Mouse (Mus musculus): ENCODE data around the gene Dnajb3. TPM values are rescaled to one million over a fixed set of nuclear protein-coding genes. Genes with fewer than 3 reads are reported as not detected.
"Not testable (repeated sequence)": the region's sequence is repeated elsewhere in the genome, so short reads cannot be mapped to it uniquely, and the experiment has no call there.

Gene Dnajb3
- polyA plus RNA-seq, 1 experiment from 2014 or later, result 7.7 TPM

DNA sequence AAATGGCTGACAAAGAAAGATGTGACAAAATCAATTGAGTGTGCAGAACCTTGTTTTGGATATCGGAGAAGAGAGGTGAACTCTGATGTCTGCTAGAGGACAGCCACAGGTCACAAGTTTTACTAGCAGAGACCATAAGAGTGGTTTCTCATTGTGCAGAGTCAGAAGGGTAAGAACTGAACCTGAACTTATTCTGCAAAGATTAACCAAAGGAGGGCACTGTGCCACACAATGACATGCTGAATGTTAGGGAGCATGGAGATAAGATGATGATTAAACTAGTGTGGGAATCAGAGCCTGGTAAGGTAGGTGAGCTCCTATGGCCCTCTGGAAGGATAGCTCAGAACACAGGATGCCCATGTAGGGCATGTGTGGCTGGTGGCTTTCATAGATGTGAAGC lies 9.9 kb downstream of the Dnajb3 start:
- Histone ChIP-seq H3K9ac (ENCODE audit: low read depth, low read length) (no peak overlapping the region), H3K4me3 (ENCODE audit: low read depth, low read length) (no peak overlapping the region), H3K27me3 (ENCODE audit: control insufficient read depth, insufficient read depth, low read depth, low read length) (no peaks in the 10 kb centered on the region), H3K36me3 (ENCODE audit: control insufficient read depth, insufficient read depth) (no peaks in the 10 kb centered on the region), H3K4me1 (ENCODE audit: control insufficient read depth, low read depth, low read length) (no peaks in the 10 kb centered on the region), H3K9me3 (replicated peaks; ENCODE audit: control insufficient read depth, low read length) (no peaks in the 10 kb centered on the region), H3K27ac (ENCODE audit: low read length) (no peak overlapping the region), H3K4me2 (ENCODE audit: low read depth, low read length) (no peak overlapping the region)
- ATAC-seq (ENCODE audit: low read depth), result no peak
- 70% methylated on average over 1 of the region's 1 CpGs for WGBS (ENCODE audit: insufficient replicate concordance)

DNA sequence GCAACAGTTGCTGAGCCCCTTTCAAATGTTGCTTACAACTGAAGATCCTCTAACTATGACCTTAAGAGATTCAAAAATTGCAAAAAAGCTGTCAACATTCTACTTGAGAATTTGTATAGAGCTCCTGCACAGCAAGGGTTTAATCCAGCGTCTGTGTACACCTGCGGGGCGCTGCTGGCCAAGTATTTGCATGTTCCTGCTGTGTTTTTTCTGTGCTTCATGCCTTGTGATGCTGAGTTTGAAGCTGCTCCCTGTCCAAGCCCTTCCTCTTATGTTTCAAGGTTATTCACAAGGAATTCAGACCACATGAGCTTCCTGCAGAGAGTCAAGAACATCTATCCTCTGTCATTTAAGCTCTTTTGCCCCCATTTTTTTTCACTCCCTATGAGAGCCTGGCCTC lies 13.4 kb downstream of the Dnajb3 start:
- Histone ChIP-seq H3K9ac (ENCODE audit: low read depth, low read length) (no peak overlapping the region), H3K27ac (ENCODE audit: low read length) (no peak overlapping the region), H3K9me3 (replicated peaks; ENCODE audit: control insufficient read depth, low read length) (no peaks in the 10 kb centered on the region), H3K27me3 (ENCODE audit: control insufficient read depth, insufficient read depth, low read depth, low read length) (no peaks in the 10 kb centered on the region), H3K4me2 (ENCODE audit: low read depth, low read length) (no peak overlapping the region), H3K4me1 (ENCODE audit: control insufficient read depth, low read depth, low read length) (no peaks in the 10 kb centered on the region), H3K4me3 (ENCODE audit: low read depth, low read length) (no peak overlapping the region), H3K36me3 (ENCODE audit: control insufficient read depth, insufficient read depth) (no peaks in the 10 kb centered on the region)
- WGBS (ENCODE audit: insufficient replicate concordance), result 53% methylated on average over 3 of the region's 3 CpGs
- no peak for ATAC-seq (ENCODE audit: low read depth)

DNA sequence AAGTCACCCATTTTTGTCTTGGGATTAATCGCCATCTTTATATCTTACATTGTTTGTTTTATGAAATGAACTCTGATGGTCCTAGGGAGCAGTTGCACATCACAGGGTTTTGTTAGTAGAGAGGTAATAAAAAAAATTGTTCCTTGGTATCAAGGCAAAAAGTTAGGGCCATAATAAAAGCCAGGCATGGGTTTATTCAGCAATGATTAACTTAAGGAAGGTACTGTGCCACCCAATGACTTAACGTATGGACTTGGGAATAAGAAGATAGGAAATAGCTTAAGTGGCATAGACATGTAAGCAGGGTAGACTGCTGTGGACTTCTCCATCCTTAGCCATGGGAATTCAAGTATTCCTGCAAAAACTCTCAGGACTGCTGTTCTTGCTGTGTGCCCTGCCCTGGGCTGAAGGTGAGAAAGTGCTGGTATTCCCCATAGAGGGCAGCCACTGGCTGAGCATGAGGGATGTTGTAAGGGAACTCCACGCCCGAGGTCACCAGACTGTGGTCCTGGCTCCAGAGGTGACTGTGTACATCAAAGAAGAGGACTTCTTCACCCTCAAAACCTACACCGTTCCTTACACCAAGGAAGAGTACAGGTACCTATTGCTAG lies 19.2 kb downstream of the Dnajb3 start:
- no peak for ATAC-seq (ENCODE audit: low read depth)
- Histone ChIP-seq H3K9ac (ENCODE audit: low read depth, low read length) (no peak overlapping the region), H3K27me3 (ENCODE audit: control insufficient read depth, insufficient read depth, low read depth, low read length) (no peaks in the 10 kb centered on the region), H3K27ac (ENCODE audit: low read length) (no peak overlapping the region), H3K4me3 (ENCODE audit: low read depth, low read length) (no peak overlapping the region), H3K9me3 (replicated peaks; ENCODE audit: control insufficient read depth, low read length) (no peaks in the 10 kb centered on the region), H3K4me2 (ENCODE audit: low read depth, low read length) (no peak overlapping the region), H3K4me1 (ENCODE audit: control insufficient read depth, low read depth, low read length) (no peaks in the 10 kb centered on the region), H3K36me3 (ENCODE audit: control insufficient read depth, insufficient read depth) (no peaks in the 10 kb centered on the region)
- 62% methylated on average over 5 of the region's 5 CpGs for WGBS (ENCODE audit: insufficient replicate concordance)

DNA sequence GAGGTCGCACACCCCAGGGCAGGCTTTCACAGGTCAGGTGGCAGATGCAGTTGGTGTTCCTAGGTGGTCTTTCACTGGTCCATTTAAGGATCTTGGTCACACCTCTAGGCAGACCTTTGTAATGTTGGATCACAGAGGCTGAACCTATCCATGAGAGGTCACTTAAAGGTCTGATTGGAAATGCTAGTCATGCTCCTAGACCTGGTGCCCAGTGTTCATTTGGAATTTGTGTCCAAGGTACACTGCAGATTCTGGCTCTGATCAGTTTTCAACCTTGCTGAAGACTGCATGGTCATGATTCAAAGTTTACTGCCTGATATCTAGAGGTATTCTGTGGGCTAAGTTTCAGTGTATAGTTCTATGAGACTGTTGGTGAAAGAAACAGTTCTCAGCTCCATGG lies 25.9 kb downstream of the Dnajb3 start:
- no peak overlapping the region for H3K9ac ChIP-seq (ENCODE audit: low read depth, low read length)

DNA sequence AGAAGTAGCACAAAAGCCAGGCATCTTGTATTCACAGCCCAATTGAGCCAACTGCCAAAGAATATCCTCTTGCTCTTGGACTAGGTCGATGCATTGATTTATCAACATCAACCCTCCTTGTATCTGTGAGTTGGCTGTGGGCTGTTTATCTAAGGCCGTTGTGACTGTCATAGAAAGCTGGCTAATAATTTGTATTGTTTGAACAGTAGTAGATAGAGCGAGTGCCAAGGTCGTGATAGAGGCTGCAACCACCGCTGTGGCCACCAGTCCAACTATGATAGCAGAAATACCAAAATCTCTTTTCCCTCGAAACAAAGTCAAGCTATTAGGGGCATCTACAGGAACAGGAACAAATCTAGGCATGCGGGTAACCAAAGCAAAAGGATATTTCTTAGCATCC lies 33.4 kb downstream of the Dnajb3 start:
- H3K4me3 ChIP-seq (ENCODE audit: low read depth, low read length); H3K4me1 ChIP-seq (ENCODE audit: control insufficient read depth, low read depth, low read length); H3K9ac ChIP-seq (ENCODE audit: low read depth, low read length); H3K4me2 ChIP-seq (ENCODE audit: low read depth, low read length); H3K36me3 ChIP-seq (ENCODE audit: control insufficient read depth, insufficient read depth); ATAC-seq (ENCODE audit: low read depth); H3K9me3 ChIP-seq (replicated peaks; ENCODE audit: control insufficient read depth, low read length); H3K27ac ChIP-seq (ENCODE audit: low read length); H3K27me3 ChIP-seq (ENCODE audit: control insufficient read depth, insufficient read depth, low read depth, low read length): not testable (repeated sequence)
- WGBS (ENCODE audit: insufficient replicate concordance), result 70% methylated on average over 5 of the region's 7 CpGs

More for the DNA sequence above, 25.9 kb downstream of the Dnajb3 start:
- H3K4me3 ChIP-seq (ENCODE audit: low read depth, low read length), result no peak overlapping the region
- H3K27me3 ChIP-seq (ENCODE audit: control insufficient read depth, insufficient read depth, low read depth, low read length), result no peaks in the 10 kb centered on the region
- WGBS (ENCODE audit: insufficient replicate concordance), result 70% methylated on average over 1 of the region's 1 CpGs
- no peaks in the 10 kb centered on the region for H3K4me1 ChIP-seq (ENCODE audit: control insufficient read depth, low read depth, low read length)
- ATAC-seq (ENCODE audit: low read depth), result peak; percentile 55; the same call in 1 of the 2 replicates
- H3K36me3 ChIP-seq (ENCODE audit: control insufficient read depth, insufficient read depth), result no peaks in the 10 kb centered on the region; the same call in 1 of the 2 replicates
- H3K9me3 ChIP-seq (replicated peaks; ENCODE audit: control insufficient read depth, low read length), result peaks cover 6% of the 10 kb centered on the region
- no peak overlapping the region for H3K27ac ChIP-seq (ENCODE audit: low read length)
- H3K4me2 ChIP-seq (ENCODE audit: low read depth, low read length), result no peak overlapping the region

DNA sequence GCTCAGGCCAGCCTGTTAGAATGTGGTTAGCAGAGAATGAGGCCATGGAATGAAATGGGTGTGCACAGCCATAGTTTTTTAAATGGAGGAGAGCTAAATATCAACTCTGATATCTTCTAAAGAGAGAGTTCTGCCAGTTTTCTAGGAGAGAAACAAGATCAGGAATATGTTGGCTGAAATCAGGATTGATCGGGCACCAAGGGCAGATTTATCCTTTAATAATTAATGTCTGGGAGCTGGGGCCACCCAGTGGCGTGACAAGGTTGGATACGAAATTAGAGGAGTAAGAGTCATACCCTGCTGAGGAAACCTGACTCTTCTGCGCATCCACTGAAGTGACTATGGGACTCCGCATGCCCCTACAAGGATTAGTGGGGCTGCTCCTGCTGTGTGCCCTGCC lies 39.9 kb downstream of the Dnajb3 start, which contains the start of gene Ugt1a5:
Gene Ugt1a5 (plus strand): TSS at position 302 of the 400 bp plus-strand sequence.
- H3K4me3 ChIP-seq (ENCODE audit: low read depth, low read length), result no peak within 1 kb of the TSS
- no peaks in the 10 kb centered on the region for H3K27me3 ChIP-seq (ENCODE audit: control insufficient read depth, insufficient read depth, low read depth, low read length)
- no peak within 1 kb of the TSS for H3K27ac ChIP-seq (ENCODE audit: low read length)
- no peak within 1 kb of the TSS for H3K9ac ChIP-seq (ENCODE audit: low read depth, low read length)
- 70% methylated on average over 5 of the region's 5 CpGs for WGBS (ENCODE audit: insufficient replicate concordance)
- H3K36me3 ChIP-seq (ENCODE audit: control insufficient read depth, insufficient read depth), result no peaks in the 10 kb centered on the region
- H3K9me3 ChIP-seq (replicated peaks; ENCODE audit: control insufficient read depth, low read length), result no peaks in the 10 kb centered on the region
- no peak within 1 kb of the TSS for H3K4me2 ChIP-seq (ENCODE audit: low read depth, low read length)
- H3K4me1 ChIP-seq (ENCODE audit: control insufficient read depth, low read depth, low read length), result no peaks in the 10 kb centered on the region
- no peak for ATAC-seq (ENCODE audit: low read depth)

DNA sequence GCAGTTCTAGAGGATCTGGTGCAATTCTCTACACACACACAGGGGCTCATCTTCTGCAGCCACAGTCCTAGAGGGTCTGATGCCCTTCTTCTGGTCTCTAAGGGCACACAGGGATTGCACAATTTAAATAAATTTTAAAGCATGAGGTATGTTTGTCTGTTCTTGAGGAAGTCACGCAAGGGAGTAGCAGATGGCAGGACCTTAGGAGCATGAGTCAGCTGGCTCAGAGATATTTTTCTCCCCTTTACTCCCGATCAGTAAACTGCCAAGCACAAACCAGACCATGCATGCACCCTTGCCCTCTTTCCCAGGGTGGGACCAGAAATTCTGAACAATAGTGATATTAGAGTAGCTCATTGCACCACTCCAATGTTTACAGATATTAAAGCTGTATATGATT lies 47.2 kb downstream of the Dnajb3 start:
- H3K27me3 ChIP-seq (ENCODE audit: control insufficient read depth, insufficient read depth, low read depth, low read length), result no peaks in the 10 kb centered on the region
- no peak overlapping the region for H3K4me2 ChIP-seq (ENCODE audit: low read depth, low read length)
- no peak overlapping the region for H3K27ac ChIP-seq (ENCODE audit: low read length)
- no peaks in the 10 kb centered on the region for H3K36me3 ChIP-seq (ENCODE audit: control insufficient read depth, insufficient read depth)
- no peaks in the 10 kb centered on the region for H3K9me3 ChIP-seq (replicated peaks; ENCODE audit: control insufficient read depth, low read length)
- no peak for ATAC-seq (ENCODE audit: low read depth)
- no peaks in the 10 kb centered on the region for H3K4me1 ChIP-seq (ENCODE audit: control insufficient read depth, low read depth, low read length)
- H3K9ac ChIP-seq (ENCODE audit: low read depth, low read length), result no peak overlapping the region
- no peak overlapping the region for H3K4me3 ChIP-seq (ENCODE audit: low read depth, low read length)
- WGBS (ENCODE audit: insufficient replicate concordance), result 46% methylated on average over 2 of the region's 2 CpGs

Other genes with a start within 250 kb of the Dnajb3 start
- 8.7 and 10.0 TPM in 2 replicates for gene Usp40, start 197.2 kb downstream of the Dnajb3 start, polyA plus RNA-seq (2015; fragmentation: Nextera tagmentation; extraction: Ambion mirVana)
- gene Ugt1a10, start 150.4 kb downstream of the Dnajb3 start, polyA plus RNA-seq (2015; fragmentation: Nextera tagmentation; extraction: Ambion mirVana), result 0.14 and 0.20 TPM in 2 replicates
- gene Ugt1a9, start 135.0 kb downstream of the Dnajb3 start, polyA plus RNA-seq (2015; fragmentation: Nextera tagmentation; extraction: Ambion mirVana), result 0.11 and 0.44 TPM in 2 replicates
- gene Ugt1a8, start 118.0 kb downstream of the Dnajb3 start, polyA plus RNA-seq (2015; fragmentation: Nextera tagmentation; extraction: Ambion mirVana), result not detected in 2 replicates
- gene Ugt1a7c, start 110.7 kb downstream of the Dnajb3 start, polyA plus RNA-seq (2015; fragmentation: Nextera tagmentation; extraction: Ambion mirVana), result 3.0 TPM in 2 replicates
- 18.7 and 20.1 TPM in 2 replicates for gene Ugt1a6b, start 102.5 kb downstream of the Dnajb3 start, polyA plus RNA-seq (2015; fragmentation: Nextera tagmentation; extraction: Ambion mirVana)
- 21.1 and 21.8 TPM in 2 replicates for gene Ugt1a6a, start 71.0 kb downstream of the Dnajb3 start, polyA plus RNA-seq (2015; fragmentation: Nextera tagmentation; extraction: Ambion mirVana)
- gene Ugt1a5, start 39.8 kb downstream of the Dnajb3 start, polyA plus RNA-seq (2015; fragmentation: Nextera tagmentation; extraction: Ambion mirVana), result 0.05 TPM in 1 of 2 replicates, not detected in the other
- 0.11 and 0.17 TPM in 2 replicates for gene Ugt1a2, start 5.2 kb downstream of the Dnajb3 start, polyA plus RNA-seq (2015; fragmentation: Nextera tagmentation; extraction: Ambion mirVana)
- gene Ugt1a1, start 6.2 kb upstream of the Dnajb3 start, polyA plus RNA-seq (2015; fragmentation: Nextera tagmentation; extraction: Ambion mirVana), result 0.11 and 0.21 TPM in 2 replicates
- 0.54 and 0.61 TPM in 2 replicates for gene Mroh2a, start 21.2 kb upstream of the Dnajb3 start, polyA plus RNA-seq (2015; fragmentation: Nextera tagmentation; extraction: Ambion mirVana)
- gene Hjurp, start 71.9 kb upstream of the Dnajb3 start, polyA plus RNA-seq (2015; fragmentation: Nextera tagmentation; extraction: Ambion mirVana), result 69.3 and 71.4 TPM in 2 replicates
- gene Trpm8, start 71.9 kb upstream of the Dnajb3 start, polyA plus RNA-seq (2015; fragmentation: Nextera tagmentation; extraction: Ambion mirVana), result not detected in 2 replicates
- 472 and 497 TPM in 2 replicates for gene Spp2, start 201.2 kb upstream of the Dnajb3 start, polyA plus RNA-seq (2015; fragmentation: Nextera tagmentation; extraction: Ambion mirVana)